Mouse (Mus musculus): Measurements from ENCODE around the gene 6430531B16Rik.
A peak's percentile ranks its signal among the peaks of the same experiment; 100 is the strongest.

The 6430531B16Rik gene

GRCm38 (mm10) chr7:139936705-139937104 lies 41.9 kb downstream of the 6430531B16Rik start:
- DNase-seq: no peak

GRCm38 (mm10) chr7:139930732-139931131 lies 47.8 kb downstream of the 6430531B16Rik start:
- peak; percentile 75 for DNase-seq

Data from retina, postnatal 1 day (tissue).